Mouse (Mus musculus) retina, postnatal 1 day (tissue): ENCODE results near the gene Tmem130.

ENCODE experiments used
- DNase-seq: peaks from one replicate; pipeline ENCODE4 v3.0.0-alpha.2; 2012

Gene Tmem130

DNA sequence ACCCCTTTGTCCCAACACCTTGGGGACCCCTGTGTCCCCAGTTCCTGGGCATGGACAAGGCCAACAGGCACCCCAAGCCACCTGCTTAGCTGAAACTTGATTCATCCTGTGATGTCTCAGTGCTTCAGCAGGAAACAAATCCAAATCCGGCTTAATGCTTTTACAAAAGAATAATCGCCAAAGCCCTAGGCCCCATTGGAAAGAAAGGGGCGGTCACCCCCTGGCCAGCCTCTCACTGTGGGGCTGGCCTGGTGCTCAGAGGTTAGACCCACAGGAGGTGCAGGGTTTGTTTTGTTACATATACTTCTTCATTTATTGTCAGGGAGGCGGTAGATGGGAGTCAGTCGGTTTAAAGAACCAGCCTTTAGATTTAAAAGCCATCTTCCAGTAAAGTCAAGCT lies 33.4 kb downstream of the Tmem130 start:
- DNase-seq, result peak; percentile 61

GRCm38 (mm10) chr5:144727119-144727518 lies 34.5 kb downstream of the Tmem130 start:
- DNase-seq, result peak; percentile 76

- DNase-seq, result no peak
Observed at GRCm38 (mm10) chr5:144725554-144725953, 36.1 kb downstream of the Tmem130 start.

- no peak for DNase-seq
Observed at GRCm38 (mm10) chr5:144724926-144725325, 36.7 kb downstream of the Tmem130 start.

DNA sequence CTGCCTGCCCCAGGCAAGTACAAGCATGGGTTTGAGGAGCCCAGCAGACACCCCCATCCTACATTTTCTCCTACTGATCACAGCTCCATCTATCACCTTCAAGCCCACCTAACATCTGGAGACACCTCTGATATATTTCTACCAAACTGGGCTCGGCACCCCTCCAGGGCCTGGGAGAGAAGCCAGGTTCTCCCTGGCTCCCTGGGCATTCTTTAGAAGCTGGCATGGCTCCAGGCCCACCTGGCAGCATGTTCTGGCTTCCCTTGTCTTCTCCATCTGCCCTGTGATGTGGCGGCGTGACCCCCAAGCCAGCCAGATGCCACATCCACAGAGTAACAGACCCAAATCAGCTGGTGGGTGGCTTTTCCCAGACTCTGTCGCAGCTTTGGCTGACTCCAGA lies 41.3 kb downstream of the Tmem130 start:
- no peak for DNase-seq

DNA sequence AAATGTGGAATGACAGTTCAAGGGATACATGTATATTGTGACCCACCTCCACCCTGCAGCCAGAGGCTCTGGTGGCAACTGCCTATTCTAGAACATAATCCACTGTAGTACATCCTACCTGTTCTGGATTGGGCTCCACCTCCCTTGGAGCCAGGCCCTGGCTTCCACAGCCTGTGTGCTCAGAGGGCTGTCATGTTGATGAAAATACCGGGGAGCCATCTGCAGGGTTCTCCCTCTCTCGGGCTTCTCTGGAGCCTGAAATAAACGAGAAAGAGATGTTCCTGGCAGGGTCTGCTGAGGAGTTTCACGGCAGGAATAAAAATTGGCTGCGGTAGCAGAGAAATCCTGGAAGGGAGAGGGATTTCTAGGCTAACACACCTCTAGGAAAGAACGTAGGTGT lies 41.8 kb downstream of the Tmem130 start:
- no peak for DNase-seq

DNA sequence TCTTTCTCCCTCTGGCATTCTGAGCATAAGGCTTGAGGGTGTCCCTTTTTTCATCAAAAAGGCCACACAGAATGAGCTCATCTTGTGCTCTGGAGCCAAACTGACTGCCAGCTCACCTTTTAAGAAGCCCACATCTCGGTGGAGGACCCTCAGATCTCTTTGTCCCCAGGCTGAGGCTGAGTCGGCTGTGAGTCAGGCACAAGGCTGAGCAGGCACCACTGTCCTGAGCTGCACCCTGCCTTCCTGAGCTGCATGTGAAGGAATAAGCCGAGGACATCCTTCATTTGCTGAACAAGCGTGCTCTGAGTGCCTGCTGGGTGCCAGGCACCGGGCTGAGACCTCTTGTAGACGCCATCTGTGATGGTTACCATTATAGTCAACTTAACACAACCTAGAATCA lies 44.4 kb downstream of the Tmem130 start:
- no peak for DNase-seq

GRCm38 (mm10) chr5:144713371-144713770 lies 48.2 kb downstream of the Tmem130 start:
- no peak for DNase-seq

DNA sequence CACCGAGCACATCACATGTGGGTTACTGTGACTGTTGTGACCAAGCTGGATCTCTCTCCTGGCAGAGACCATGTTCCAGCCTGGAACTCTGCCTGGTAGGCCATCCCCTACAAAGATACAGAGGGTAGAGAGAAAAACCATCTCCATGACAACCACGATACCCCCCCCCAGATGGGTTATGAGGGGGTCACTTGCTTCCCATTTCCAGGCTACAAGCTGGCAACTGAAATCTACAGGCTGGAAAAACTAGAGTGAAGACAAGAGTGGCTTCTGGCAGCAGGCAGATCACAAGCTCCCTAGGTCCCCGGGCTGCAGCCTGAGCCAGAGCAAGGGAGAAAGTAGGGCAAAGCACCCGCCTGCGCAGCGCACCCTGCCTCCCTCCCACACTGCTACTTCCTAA lies 54.0 kb downstream of the Tmem130 start:
- peak; percentile 37 for DNase-seq

DNA sequence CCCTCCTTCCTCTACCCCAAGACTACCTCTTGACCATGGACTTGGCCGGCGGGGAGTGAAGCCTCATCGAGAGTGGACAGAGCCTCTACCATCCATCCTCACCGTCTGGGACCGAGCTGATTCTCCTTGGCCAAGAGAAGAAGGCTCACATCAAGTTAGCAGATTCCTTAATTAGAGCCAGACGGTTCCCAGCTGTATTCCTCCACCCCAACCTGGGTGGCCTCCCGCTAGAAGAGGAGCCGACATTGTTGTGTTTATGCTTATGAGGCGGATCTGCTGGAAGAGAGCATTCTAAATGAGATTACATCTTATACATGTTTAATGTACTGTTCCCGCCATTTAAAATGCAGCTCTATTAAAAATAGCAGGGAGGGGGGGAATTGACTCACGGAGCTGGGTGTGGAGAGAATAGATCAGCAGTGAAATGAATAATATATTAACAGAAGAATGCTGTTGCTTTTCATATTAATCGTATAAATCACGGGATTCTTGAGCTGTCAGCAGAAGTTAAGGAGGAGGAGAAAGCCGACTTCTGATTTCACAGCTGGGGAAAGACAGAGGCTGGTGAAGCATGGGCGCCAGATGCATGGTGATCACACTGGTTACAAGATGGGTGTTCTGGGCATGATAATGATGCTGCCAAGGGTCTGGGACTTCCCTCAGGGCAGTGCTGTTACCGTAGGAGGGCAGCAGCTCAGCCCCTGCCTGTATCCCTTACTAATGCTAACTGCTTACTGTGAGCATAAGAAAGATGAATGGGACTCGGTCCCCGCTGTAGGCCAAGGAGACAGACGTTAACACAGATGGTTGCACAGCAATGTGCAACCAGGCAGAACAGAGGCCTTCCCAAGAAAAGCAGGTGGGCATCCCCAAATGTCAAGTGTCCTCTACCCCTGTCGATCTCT lies 57.9 kb downstream of the Tmem130 start:
- peak; percentile 57 for DNase-seq

GRCm38 (mm10) chr5:144695289-144696060 lies 66.1 kb downstream of the Tmem130 start:
- peak; percentile 32 for DNase-seq

GRCm38 (mm10) chr5:144694161-144694560 lies 67.5 kb downstream of the Tmem130 start:
- peak; percentile 38 for DNase-seq

- DNase-seq, result peak; percentile 22
Observed at GRCm38 (mm10) chr5:144691421-144691820, 70.2 kb downstream of the Tmem130 start.

GRCm38 (mm10) chr5:144688371-144688770 lies 73.2 kb downstream of the Tmem130 start:
- no peak for DNase-seq
